Mouse (Mus musculus) B cell, adult 62 days (primary cell): ENCODE results near the gene Psmc1. TPM values are rescaled to one million over a fixed set of nuclear protein-coding genes. Genes with fewer than 3 reads are reported as not detected.

ENCODE experiments used
- total RNA-seq: library from RNA; stranded (reverse); gene quantifications from 4 replicates; pipeline ENCODE4 v1.2.4, GENCODE M21; 2023

Gene Psmc1
- 75.7 to 86.1 TPM (median 81.6 TPM) in 4 replicates for total RNA-seq

GRCm38 (mm10) chr12:100109986-100110696 lies at the start of gene Psmc1:
TSS of gene Psmc1 (plus strand) at chr12:100110154.

GRCm38 (mm10) chr12:100159261-100159975 lies 49.5 kb downstream of the Psmc1 start, which contains the start of gene Nrde2:
TSS of gene Nrde2 (minus strand) at chr12:100159653.

Other genes starting within 250 kb of the Psmc1 start
- gene Efcab11, start 225.7 kb upstream of the Psmc1 start, total RNA-seq, result 0.20 to 1.7 TPM (median 0.77 TPM) in 4 replicates
- 22.7 to 28.9 TPM (median 25.3 TPM) in 4 replicates for gene Tdp1, start 225.6 kb upstream of the Psmc1 start, total RNA-seq
- 7.3 to 11.2 TPM (median 8.6 TPM) in 4 replicates for gene Kcnk13, start 145.7 kb upstream of the Psmc1 start, total RNA-seq
- gene Nrde2, start 49.5 kb downstream of the Psmc1 start, total RNA-seq, result 27.2 to 33.3 TPM (median 29.1 TPM) in 4 replicates
- 458 to 528 TPM (median 512 TPM) in 4 replicates for gene Calm1, start 89.3 kb downstream of the Psmc1 start, total RNA-seq